Mouse (Mus musculus): ENCODE results near the gene Rbm20. TPM values are rescaled to one million over a fixed set of nuclear protein-coding genes. Genes with fewer than 3 reads are reported as not detected.

Gene Rbm20
- total RNA-seq, 2 experiments from 2014 or later: 5.2 to 6.3 TPM

DNA sequence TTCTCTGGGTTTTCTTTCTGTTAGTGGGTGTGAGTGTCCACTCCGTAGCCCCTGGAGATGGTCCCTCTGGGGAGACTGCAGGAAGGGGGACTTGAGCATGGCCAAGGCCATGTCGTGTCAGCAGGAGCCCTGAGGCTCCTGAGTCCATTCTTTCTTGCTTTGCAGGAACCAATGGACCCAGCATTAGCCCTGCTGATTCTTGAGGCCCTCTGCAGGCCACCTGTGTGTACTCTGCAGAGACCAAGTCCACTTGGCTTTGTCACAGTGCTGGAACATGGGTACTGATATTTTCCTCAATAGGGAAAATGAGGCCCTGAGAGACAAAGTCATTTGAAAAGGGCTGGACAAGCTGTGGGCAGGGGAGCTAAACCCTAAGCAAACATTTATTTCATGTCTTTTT, 193.5 kb downstream of the Rbm20 start:
- DNase-seq (ENCODE audit: low spot score in 2 of 2): no peak

GRCm38 (mm10) chr19:53871502-53871901, 194.4 kb downstream of the Rbm20 start:
- no peak for DNase-seq (ENCODE audit: low spot score in 2 of 2)

- no peak for DNase-seq (ENCODE audit: low spot score in 2 of 2)
These were observed 196.0 kb downstream of the Rbm20 start for GRCm38 (mm10) chr19:53872994-53873713.

DNA sequence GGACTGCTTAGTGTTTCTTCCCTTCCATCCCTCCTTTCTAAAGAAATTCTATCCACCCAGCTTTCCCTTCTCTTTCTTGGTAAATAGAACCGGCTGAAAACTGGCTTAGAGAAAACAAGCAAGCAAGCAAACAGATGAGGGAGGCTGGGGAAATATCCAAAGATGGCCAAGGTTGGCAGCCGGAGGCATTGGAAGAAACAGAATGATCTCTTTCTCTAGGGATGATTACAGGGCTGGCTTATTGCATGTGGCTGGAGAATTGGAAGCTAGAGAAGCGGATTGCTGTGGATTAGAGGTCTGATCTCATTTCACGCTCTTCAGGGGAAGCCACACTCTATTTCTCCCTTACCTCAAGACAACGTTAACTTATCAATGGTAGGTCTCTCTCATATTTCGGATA, 198.1 kb downstream of the Rbm20 start:
- DNase-seq (ENCODE audit: low spot score in 2 of 2): no peak

GRCm38 (mm10) chr19:53877779-53878178, 200.7 kb downstream of the Rbm20 start:
- DNase-seq (ENCODE audit: low spot score in 2 of 2): no peak

- no peak for DNase-seq (ENCODE audit: low spot score in 2 of 2)
These were observed 203.4 kb downstream of the Rbm20 start for GRCm38 (mm10) chr19:53880460-53880859.

GRCm38 (mm10) chr19:53881786-53882185, 204.7 kb downstream of the Rbm20 start:
- no peak for DNase-seq (ENCODE audit: low spot score in 2 of 2)

- DNase-seq (ENCODE audit: low spot score in 2 of 2): no peak
These were observed 208.3 kb downstream of the Rbm20 start for GRCm38 (mm10) chr19:53885450-53885849.

DNA sequence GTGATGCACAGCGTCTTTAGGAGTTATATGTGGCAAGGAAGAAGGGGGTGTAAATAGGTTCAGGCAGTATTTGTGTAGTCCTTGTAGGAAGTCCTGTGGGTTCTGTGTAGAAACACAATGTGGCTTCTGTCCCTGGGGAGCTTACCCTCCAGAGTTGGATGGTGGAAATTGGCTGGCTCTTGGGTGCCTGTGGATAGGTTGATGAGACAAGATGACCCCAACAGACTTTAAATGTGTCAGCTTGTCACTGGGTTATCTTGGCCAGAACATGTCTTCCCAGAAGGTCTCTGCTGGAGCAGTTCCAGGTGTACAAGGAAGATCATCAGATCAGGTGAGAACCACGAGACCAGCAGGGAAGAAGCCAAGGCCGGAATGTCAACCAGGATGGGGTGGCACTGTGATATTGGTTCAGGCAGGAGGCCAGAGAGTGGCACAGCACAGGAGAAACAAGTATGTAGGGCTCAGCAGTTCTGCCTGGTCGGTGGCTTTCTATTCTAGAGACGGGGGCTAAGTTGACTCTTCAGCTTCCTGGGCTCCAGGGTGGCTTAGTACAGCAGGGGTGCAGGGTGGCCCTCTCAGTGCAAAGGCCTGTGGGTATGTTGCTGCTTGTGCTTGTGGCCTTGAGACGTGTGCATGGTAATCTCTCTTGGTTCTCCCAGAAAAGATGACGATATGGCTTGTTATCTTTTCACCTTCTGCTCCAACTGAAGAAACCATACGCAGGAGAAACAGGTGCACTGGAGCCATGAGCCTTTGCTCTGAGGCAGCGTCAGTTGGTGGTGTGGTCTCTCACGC, 209.7 kb downstream of the Rbm20 start:
- DNase-seq (ENCODE audit: low spot score in 2 of 2): no peak

- DNase-seq (ENCODE audit: low spot score in 2 of 2): no peak
These were observed 210.7 kb downstream of the Rbm20 start for GRCm38 (mm10) chr19:53887822-53888221.

DNA sequence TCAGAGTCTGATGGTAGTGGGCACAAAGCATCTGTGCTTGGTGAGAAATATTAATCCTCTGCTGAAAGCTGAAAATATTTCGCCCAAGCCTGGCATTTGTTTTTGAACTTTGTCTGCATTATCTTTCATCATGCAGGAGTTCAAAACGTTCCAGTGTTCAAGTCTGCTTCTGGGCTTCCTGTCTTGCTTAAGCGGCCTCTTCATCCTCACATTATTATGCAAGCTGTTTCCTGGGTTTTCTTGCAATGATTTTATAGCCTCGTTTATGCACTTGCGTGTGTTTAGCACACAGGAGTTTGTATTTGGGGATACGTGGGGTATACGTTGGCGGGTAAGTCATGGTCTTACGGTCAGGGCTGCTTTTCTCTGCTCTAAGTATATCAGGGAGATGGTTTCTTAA, 211.2 kb downstream of the Rbm20 start:
- no peak for DNase-seq (ENCODE audit: low spot score in 2 of 2)

- DNase-seq (ENCODE audit: low spot score in 2 of 2): no peak
These were observed 212.4 kb downstream of the Rbm20 start for GRCm38 (mm10) chr19:53889555-53889954.

DNA sequence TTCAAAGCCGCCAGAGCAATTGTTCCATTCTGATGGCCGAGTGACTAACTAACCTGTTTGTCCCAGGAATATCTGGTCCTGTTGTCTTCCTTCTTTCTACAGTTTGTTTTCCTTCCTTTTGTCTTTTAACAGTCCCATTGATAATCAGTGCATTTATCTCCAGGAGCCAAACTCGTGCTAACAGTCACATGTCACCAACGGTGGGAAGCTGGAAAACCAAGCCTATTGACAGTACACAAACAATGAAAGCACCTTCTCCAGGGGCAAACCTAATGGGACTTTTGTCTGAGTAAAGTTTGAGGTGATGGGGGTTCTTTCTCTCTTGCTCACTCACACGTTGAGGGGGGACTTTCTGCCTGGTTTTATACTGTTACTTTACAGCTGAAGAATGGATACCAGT, 213.2 kb downstream of the Rbm20 start:
- DNase-seq (ENCODE audit: low spot score in 2 of 2): no peak

DNA sequence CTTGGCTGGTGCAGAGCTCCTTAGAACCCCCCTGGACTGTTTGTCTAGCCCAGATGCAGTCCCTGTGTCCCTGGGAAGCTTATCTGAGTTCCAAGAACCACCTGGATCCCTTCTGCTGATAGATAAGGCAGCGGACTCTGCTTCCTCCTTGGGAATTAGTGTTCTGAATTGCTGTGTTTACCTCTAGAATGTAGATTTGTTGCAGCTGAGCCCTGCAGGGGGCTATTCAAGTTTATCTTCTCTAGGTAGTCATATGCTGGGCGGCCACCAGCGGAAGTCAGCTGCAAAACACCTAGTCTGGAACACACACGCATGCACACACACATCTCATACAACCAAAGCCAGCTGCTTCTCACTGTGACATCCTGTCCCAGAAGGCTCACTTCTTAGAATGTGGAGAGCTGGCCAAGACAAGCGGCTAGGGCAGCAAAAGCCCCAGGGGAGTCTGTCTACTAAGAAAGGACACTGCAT, 213.7 kb downstream of the Rbm20 start:
- DNase-seq (ENCODE audit: low spot score in 2 of 2): no peak

GRCm38 (mm10) chr19:53891569-53891968, 214.5 kb downstream of the Rbm20 start:
- DNase-seq (ENCODE audit: low spot score in 2 of 2): no peak

DNA sequence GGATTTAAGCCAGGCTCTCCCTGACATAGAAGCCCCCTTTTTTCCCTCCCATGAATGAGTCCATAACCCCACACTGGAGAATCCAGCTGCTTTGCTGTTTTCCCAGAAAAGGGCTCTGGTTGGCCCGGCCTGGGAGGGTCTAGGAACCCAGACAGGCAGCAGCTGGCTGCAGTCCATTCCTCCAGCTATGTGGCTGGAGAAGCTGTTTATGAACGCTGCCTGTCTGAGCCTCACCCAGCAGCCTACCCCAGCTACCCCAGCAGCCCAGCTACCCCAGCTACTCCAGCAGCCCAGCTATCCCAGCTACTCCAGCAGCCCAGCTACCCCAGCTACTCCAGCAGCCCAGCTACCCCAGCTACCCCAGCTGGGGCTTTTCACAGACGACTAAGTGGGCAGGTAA, 215.0 kb downstream of the Rbm20 start, which contains the start of gene Pdcd4:
Pdcd4 (plus strand) TSS at position 171 of the 400 bp plus-strand sequence.
- DNase-seq (ENCODE audit: low spot score in 2 of 2): no peak

DNA sequence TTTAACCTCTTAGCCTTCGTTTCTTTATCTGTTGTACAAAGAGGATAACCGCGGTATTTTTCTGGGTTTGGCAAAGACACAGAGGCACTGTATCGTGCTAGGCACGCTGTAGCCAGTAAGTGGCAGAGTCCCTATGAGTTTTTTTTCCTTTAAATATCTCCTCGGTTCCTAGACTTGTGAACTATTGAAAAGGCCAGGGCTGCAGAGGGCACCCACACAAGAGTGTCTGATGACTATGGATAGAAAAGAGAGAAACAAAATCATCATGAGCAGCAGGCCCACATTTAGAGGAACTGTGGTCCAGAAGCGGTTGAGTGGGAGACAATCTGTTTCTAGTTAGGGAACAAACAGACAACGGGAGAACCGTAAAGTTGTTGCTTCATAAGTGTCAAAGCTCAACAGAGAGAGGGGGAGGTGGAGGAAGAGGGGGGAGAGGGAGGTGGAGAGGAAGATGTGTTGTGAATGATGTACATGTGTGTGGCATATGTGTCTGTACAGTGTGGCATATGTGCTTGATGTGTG, 215.8 kb downstream of the Rbm20 start:
- no peak for DNase-seq (ENCODE audit: low spot score in 2 of 2)

- DNase-seq (ENCODE audit: low spot score in 2 of 2): no peak
These were observed 216.6 kb downstream of the Rbm20 start for GRCm38 (mm10) chr19:53893711-53894171.

- no peak for DNase-seq (ENCODE audit: low spot score in 2 of 2)
These were observed 217.5 kb downstream of the Rbm20 start for GRCm38 (mm10) chr19:53894538-53895121.

DNA sequence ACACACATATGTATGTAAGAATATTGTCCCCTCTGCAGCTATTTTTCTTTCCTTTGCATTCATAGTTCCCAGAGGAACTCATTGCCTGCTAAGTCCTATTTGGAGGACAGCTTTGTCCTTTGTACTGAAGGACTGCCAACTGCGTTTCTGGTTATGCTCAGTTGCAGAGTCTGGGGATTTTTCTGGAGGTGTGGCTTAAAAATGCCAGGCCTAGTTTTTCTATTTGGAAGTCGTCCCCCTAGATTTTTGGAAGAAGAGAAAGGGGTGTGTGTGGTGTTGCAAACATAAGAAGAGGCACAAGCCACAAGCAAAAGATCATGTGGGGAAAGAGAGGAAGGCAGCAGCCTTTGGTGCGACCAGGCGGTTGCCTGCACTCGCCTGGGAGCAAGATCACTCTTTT, 220.9 kb downstream of the Rbm20 start:
- DNase-seq (ENCODE audit: low spot score in 2 of 2): no peak

DNA sequence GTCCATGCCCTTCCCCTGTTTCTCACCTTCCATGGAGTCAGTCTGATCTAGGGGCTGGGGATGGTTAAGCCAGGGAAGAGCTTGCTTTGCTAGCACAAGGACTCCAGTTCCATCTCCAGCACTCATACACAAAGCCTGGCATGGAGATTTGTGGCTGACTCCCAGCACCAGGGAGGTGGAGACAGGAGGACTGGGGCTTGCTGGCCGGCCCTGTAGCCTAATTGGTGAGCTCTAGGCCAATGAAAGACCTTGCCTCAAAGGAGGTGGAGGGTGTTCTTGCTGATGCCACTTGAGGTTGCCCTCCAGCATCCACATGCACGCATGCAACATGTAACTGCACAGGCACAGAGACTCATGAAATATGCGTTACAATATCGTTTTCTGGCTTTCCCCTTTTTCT, 221.4 kb downstream of the Rbm20 start:
- DNase-seq (ENCODE audit: low spot score in 2 of 2): no peak
